Mouse (Mus musculus) CD4-positive, CD25-positive, alpha-beta regulatory T cell, adult 2 months (primary cell): ENCODE data around the gene Nadk.
A peak's percentile ranks its signal among the peaks of the same experiment; 100 is the strongest.

Experiments used
- DNase-seq: peaks from one replicate; pipeline ENCODE4 v3.0.0-alpha.2; 2012; ENCODE audit warnings: low read depth, low spot score

Gene Nadk

GRCm38 (mm10) chr4:155601997-155602456 is 39.8 kb downstream of the Nadk start:
- no peak for DNase-seq

GRCm38 (mm10) chr4:155602753-155603152 is 40.6 kb downstream of the Nadk start:
- no peak for DNase-seq

- no peak for DNase-seq
Observed at GRCm38 (mm10) chr4:155603801-155604200, 41.6 kb downstream of the Nadk start.

GRCm38 (mm10) chr4:155605132-155605531 is 43.0 kb downstream of the Nadk start:
- no peak for DNase-seq

- DNase-seq = no peak
Observed at GRCm38 (mm10) chr4:155606825-155607224, 44.6 kb downstream of the Nadk start.

- DNase-seq = no peak
Observed at GRCm38 (mm10) chr4:155611860-155612259, 49.7 kb downstream of the Nadk start.

- DNase-seq = no peak
Observed at GRCm38 (mm10) chr4:155613264-155613663, 51.1 kb downstream of the Nadk start.

- no peak for DNase-seq
Observed at GRCm38 (mm10) chr4:155618321-155618720, 56.1 kb downstream of the Nadk start.

- DNase-seq = peak; percentile 100
Observed at GRCm38 (mm10) chr4:155624338-155625291, 62.4 kb downstream of the Nadk start, which contains the start of gene Cdk11b. Gene Cdk11b (plus strand): TSS chr4:155624854.

- DNase-seq = no peak
Observed at GRCm38 (mm10) chr4:155630267-155630666, 68.1 kb downstream of the Nadk start.

GRCm38 (mm10) chr4:155635766-155636499 is 73.8 kb downstream of the Nadk start:
- DNase-seq = no peak
